Comparison of ENCODE assay signal across 32 mouse cellular contexts in genomic region chr4:59555177-59555576, GRCm38 (mm10). TPM values are rescaled to one million over a fixed set of nuclear protein-coding genes. Genes with fewer than 3 reads are reported as not detected.
DNase-seq lines count a peak whose midpoint lies in the region; ATAC-seq lines count a peak whose summit lies in the region.
"Had no signal": no experiment of that assay in that cellular context is flagged by ENCODE, and none has a peak within 500 bp of the region (broad histone marks: within the 10 kb centered on the region; RNA-seq: fewer than 3 reads in every experiment).

No protein-coding gene starts in this region.

- no peak overlapping the region for H3K27ac ChIP-seq in liver, embryonic 13.5 days
- no peak overlapping the region for H3K27ac ChIP-seq in liver, embryonic 11.5 days (ENCODE audit: low read depth, low read length)
- no peak overlapping the region for H3K27ac ChIP-seq in liver, embryonic 15.5 days (replicated peaks)
- H3K27ac ChIP-seq: embryonic facial prominence, embryonic 12.5 days; embryonic facial prominence, embryonic 15.5 days; forebrain, embryonic 10.5 days; forebrain, embryonic 13.5 days; heart, embryonic 15.5 days; hindbrain, embryonic 10.5 days; hindbrain, embryonic 13.5 days had no signal

- no peak overlapping the region for H3K4me2 ChIP-seq in liver, embryonic 13.5 days
- H3K4me2 ChIP-seq in liver, embryonic 11.5 days, result no peak overlapping the region
- H3K4me2 ChIP-seq in liver, embryonic 15.5 days, result no peak overlapping the region
- H3K4me2 ChIP-seq: embryonic facial prominence, embryonic 12.5 days; embryonic facial prominence, embryonic 15.5 days; forebrain, embryonic 13.5 days; heart, embryonic 12.5 days; heart, embryonic 15.5 days; hindbrain, embryonic 13.5 days had no signal

- no peaks in the 10 kb centered on the region for H3K27me3 ChIP-seq in liver, embryonic 13.5 days
- no peaks in the 10 kb centered on the region for H3K27me3 ChIP-seq in liver, embryonic 11.5 days (replicated peaks; ENCODE audit: control insufficient read depth, insufficient read depth, low read length)
- H3K27me3 ChIP-seq in liver, embryonic 15.5 days, result no peaks in the 10 kb centered on the region
- H3K27me3 ChIP-seq: CH12.LX; embryonic facial prominence, embryonic 12.5 days; embryonic facial prominence, embryonic 15.5 days; forebrain, embryonic 13.5 days; heart, embryonic 12.5 days; heart, embryonic 15.5 days; hindbrain, embryonic 13.5 days had no signal

- no peaks in the 10 kb centered on the region for H3K36me3 ChIP-seq in liver, embryonic 13.5 days
- H3K36me3 ChIP-seq in liver, embryonic 11.5 days (ENCODE audit: control insufficient read depth, insufficient read depth, low read length), result no peaks in the 10 kb centered on the region
- H3K36me3 ChIP-seq in liver, embryonic 15.5 days (replicated peaks), result no peaks in the 10 kb centered on the region
- H3K36me3 ChIP-seq: embryonic facial prominence, embryonic 12.5 days; embryonic facial prominence, embryonic 15.5 days; forebrain, embryonic 10.5 days; G1E; heart, embryonic 12.5 days; heart, embryonic 15.5 days; hindbrain, embryonic 10.5 days; hindbrain, embryonic 13.5 days had no signal

- H3K4me3 ChIP-seq in liver, embryonic 13.5 days (replicated peaks), result no peak overlapping the region
- no peak overlapping the region for H3K4me3 ChIP-seq in liver, embryonic 11.5 days (ENCODE audit: low read depth, low read length)
- H3K4me3 ChIP-seq in liver, embryonic 15.5 days (replicated peaks), result no peak overlapping the region
- H3K4me3 ChIP-seq: embryonic facial prominence, embryonic 12.5 days; embryonic facial prominence, embryonic 15.5 days; erythroblast, embryonic 14.5 days; forebrain, embryonic 10.5 days; forebrain, embryonic 13.5 days; heart, embryonic 12.5 days; heart, embryonic 15.5 days; hindbrain, embryonic 10.5 days; hindbrain, embryonic 13.5 days had no signal

- H3K9me3 ChIP-seq in liver, embryonic 13.5 days (replicated peaks), result no peaks in the 10 kb centered on the region
- no peaks in the 10 kb centered on the region for H3K9me3 ChIP-seq in liver, embryonic 11.5 days (ENCODE audit: control insufficient read depth, low read length)
- H3K9me3 ChIP-seq in liver, embryonic 15.5 days (replicated peaks), result no peaks in the 10 kb centered on the region
- H3K9me3 ChIP-seq: embryonic facial prominence, embryonic 12.5 days; embryonic facial prominence, embryonic 15.5 days; forebrain, embryonic 10.5 days; forebrain, embryonic 13.5 days; G1E; heart, embryonic 12.5 days; heart, embryonic 15.5 days; hindbrain, embryonic 10.5 days; hindbrain, embryonic 13.5 days had no signal

- no peak for DNase-seq in liver, embryonic 13.5 days
- DNase-seq in liver, embryonic 11.5 days (ENCODE audit: low spot score), result no peak
- DNase-seq in testis, postnatal 10 days (ENCODE audit: low spot score), result no peak
- no peak for DNase-seq in gastrocnemius, postnatal 36 days
- no peak for DNase-seq in urinary bladder, postnatal 36 days (ENCODE audit: low spot score in 2 of 2)
- DNase-seq: adrenal gland, adult 2 months; adrenal gland, postnatal 14 days; B cell, adult 2 months; cerebellum, adult 11 months; cerebellum, adult 2 months; cerebellum, adult 9-11 months; cerebellum, postnatal 25 days; gastrocnemius, postnatal 10 days; heart, adult 11 months; heart, postnatal 10 days; heart, postnatal 36 days had no signal

- intact Hi-C loops in gastrocnemius, postnatal 36 days (cut with DNase I), result no loop called here

- ATAC-seq in liver, embryonic 13.5 days (ENCODE audit: low read depth), result peak; percentile 79
- ATAC-seq in liver, embryonic 11.5 days (replicated peaks; ENCODE audit: low FRiP score), result no peak; the same call in 1 of the 2 replicates
- ATAC-seq in erythroblast, adult 5-6 weeks (replicated peaks; ENCODE audit: low FRiP score, poor library complexity, severe bottlenecking), result peak; percentile 76
- ATAC-seq in liver, embryonic 15.5 days (ENCODE audit: insufficient read depth), result peak; percentile 68
- peak; percentile 42; the same call in 1 of the 2 replicates for ATAC-seq in megakaryocyte progenitor cell, adult 5-6 weeks (replicated peaks; ENCODE audit: poor library complexity)
- ATAC-seq: forebrain, embryonic 13.5 days; forebrain, embryonic 16.5 days; hindbrain, embryonic 16.5 days had no signal

- peaks cover 51% of the 10 kb centered on the region for H3K4me1 ChIP-seq in liver, embryonic 13.5 days (replicated peaks)
- H3K4me1 ChIP-seq in liver, embryonic 11.5 days (replicated peaks; ENCODE audit: control insufficient read depth, insufficient read depth, low read length), result peaks cover 3% of the 10 kb centered on the region; the same call in 1 of the 2 replicates
- peaks cover 47% of the 10 kb centered on the region for H3K4me1 ChIP-seq in liver, embryonic 15.5 days (replicated peaks)
- H3K4me1 ChIP-seq: embryonic facial prominence, embryonic 12.5 days; embryonic facial prominence, embryonic 15.5 days; forebrain, embryonic 10.5 days; forebrain, embryonic 13.5 days; heart, embryonic 15.5 days; hindbrain, embryonic 10.5 days; hindbrain, embryonic 13.5 days had no signal

- H3K9ac ChIP-seq in liver, embryonic 13.5 days, result no peak overlapping the region
- H3K9ac ChIP-seq in liver, embryonic 11.5 days (ENCODE audit: low read depth, low read length), result no peak overlapping the region
- H3K9ac ChIP-seq in liver, embryonic 15.5 days, result no peak overlapping the region
- H3K9ac ChIP-seq: embryonic facial prominence, embryonic 12.5 days; embryonic facial prominence, embryonic 15.5 days; forebrain, embryonic 13.5 days; heart, embryonic 12.5 days; heart, embryonic 15.5 days; hindbrain, embryonic 13.5 days had no signal

RNA-seq across cellular contexts. Expression of gene Ptbp3, which starts 6.0 kb away (rescaled TPM):
- polyA plus RNA-seq in liver, embryonic 13.5 days (2015; fragmentation: Nextera tagmentation; extraction: Ambion mirVana), result 44.2 and 60.6 TPM in 2 replicates
- polyA plus RNA-seq in liver, embryonic 11.5 days (2014; fragmentation: Nextera tagmentation; extraction: Ambion mirVana), result 77.7 and 80.0 TPM in 2 replicates
- 230 and 233 TPM in 2 replicates for total RNA-seq in erythroblast, adult 5-6 weeks (2015; ENCODE audit: low replicate concordance)
- 229 and 276 TPM in 2 replicates for total RNA-seq in erythroblast, adult 5-6 weeks (2017; ENCODE audit: low replicate concordance)
- polyA plus RNA-seq in liver, embryonic 15.5 days (2015; fragmentation: Nextera tagmentation; extraction: Ambion mirVana), result 50.5 and 60.6 TPM in 2 replicates
- 275 and 331 TPM in 2 replicates for total RNA-seq in megakaryocyte progenitor cell, adult 5-6 weeks (2015)
- 231 and 237 TPM in 2 replicates for total RNA-seq in megakaryocyte progenitor cell, adult 5-6 weeks (2017)
- 10 to 100 TPM in 1 of 2 experiments, 1 to 10 TPM in 1; 9.4 to 10.1 TPM for total RNA-seq in gastrocnemius, postnatal 36 days (2021)

RNA-seq across cellular contexts. Expression of gene Hsdl2, which starts 26.2 kb away (rescaled TPM):
- polyA plus RNA-seq in liver, embryonic 13.5 days (2015; fragmentation: Nextera tagmentation; extraction: Ambion mirVana), result 18.2 and 23.8 TPM in 2 replicates
- 22.4 and 25.8 TPM in 2 replicates for polyA plus RNA-seq in liver, embryonic 11.5 days (2014; fragmentation: Nextera tagmentation; extraction: Ambion mirVana)
- 14.6 and 15.7 TPM in 2 replicates for total RNA-seq in erythroblast, adult 5-6 weeks (2015; ENCODE audit: low replicate concordance)
- 8.9 and 13.2 TPM in 2 replicates for total RNA-seq in erythroblast, adult 5-6 weeks (2017; ENCODE audit: low replicate concordance)
- 19.2 and 19.6 TPM in 2 replicates for polyA plus RNA-seq in liver, embryonic 15.5 days (2015; fragmentation: Nextera tagmentation; extraction: Ambion mirVana)
- 53.7 and 59.9 TPM in 2 replicates for total RNA-seq in megakaryocyte progenitor cell, adult 5-6 weeks (2015)
- total RNA-seq in megakaryocyte progenitor cell, adult 5-6 weeks (2017), result 59.6 and 61.6 TPM in 2 replicates
- total RNA-seq in gastrocnemius, postnatal 36 days (2021), result 10 to 100 TPM; 55.1 to 61.0 TPM

Comparison
In these comparisons a context has a peak if more than half of its experiments do, and no peak if none do; other contexts are left out.
1. RNA of gene Ptbp3, which starts 6.0 kb away (total RNA-seq): 229 to 276 TPM in erythroblast, adult 5-6 weeks and 231 to 331 TPM in megakaryocyte progenitor cell, adult 5-6 weeks; 9.4 to 10.1 TPM in gastrocnemius, postnatal 36 days; every median in the first group is over 10 times any median in the second.